Mouse (Mus musculus): ENCODE results near the gene Bcl9l. TPM values are rescaled to one million over a fixed set of nuclear protein-coding genes. Genes with fewer than 3 reads are reported as not detected.

The Bcl9l gene
- polyA plus RNA-seq, 1 experiment from 2014 or later: 9.1 TPM

GRCm38 (mm10) chr9:44551138-44551537 lies 68.5 kb downstream of the Bcl9l start:
- Histone ChIP-seq H3K27ac (no peak overlapping the region), H3K4me1 (replicated peaks; ENCODE audit: insufficient read depth, low read length) (no peaks in the 10 kb centered on the region), H3K4me2 (ENCODE audit: low read length) (no peak overlapping the region), H3K9ac (ENCODE audit: low read depth, low read length) (no peak overlapping the region), H3K9me3 (replicated peaks; ENCODE audit: low read length) (no peaks in the 10 kb centered on the region), H3K4me3 (replicated peaks; ENCODE audit: low read depth, low read length) (no peak overlapping the region), H3K27me3 (ENCODE audit: insufficient read depth, low read length) (no peaks in the 10 kb centered on the region), H3K36me3 (ENCODE audit: insufficient read depth, low read length) (no peaks in the 10 kb centered on the region)
- WGBS: 81% methylated on average over 10 of the region's 10 CpGs
- ATAC-seq (replicated peaks; ENCODE audit: low FRiP score, low read depth): no peak
- no peak for TF ChIP-seq CTCF (IDR thresholded peaks at IDR 0.05; ENCODE audit: low read depth)
- DNase-seq (ENCODE audit: low spot score): no peak

DNA sequence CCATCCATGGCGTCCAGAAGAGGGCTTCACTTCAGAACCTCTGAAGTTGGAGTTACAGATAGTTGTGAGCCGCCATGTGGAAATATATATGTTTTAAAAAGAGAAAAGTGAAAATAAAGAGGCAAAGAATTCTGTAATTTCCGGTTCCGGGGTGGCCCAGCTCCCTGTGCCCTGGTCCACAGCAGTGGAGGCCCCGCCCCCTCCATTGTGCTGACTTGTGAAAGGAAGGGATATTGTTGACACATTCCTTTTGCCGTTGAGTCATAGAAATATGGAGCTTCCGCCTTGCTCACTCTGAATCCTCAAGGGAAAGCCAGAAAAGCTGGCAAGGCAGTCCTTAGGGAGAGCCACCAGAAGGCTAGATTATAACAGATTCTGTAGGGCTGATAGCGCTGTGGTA lies 69.5 kb downstream of the Bcl9l start:
- H3K4me1 ChIP-seq (replicated peaks; ENCODE audit: insufficient read depth, low read length): no peaks in the 10 kb centered on the region
- H3K9me3 ChIP-seq (replicated peaks; ENCODE audit: low read length): no peaks in the 10 kb centered on the region
- WGBS: 76% methylated on average over 8 of the region's 8 CpGs
- H3K4me2 ChIP-seq (ENCODE audit: low read length): no peak overlapping the region
- H3K9ac ChIP-seq (ENCODE audit: low read depth, low read length): no peak overlapping the region
- H3K27me3 ChIP-seq (ENCODE audit: insufficient read depth, low read length): no peaks in the 10 kb centered on the region
- H3K27ac ChIP-seq: no peak overlapping the region
- DNase-seq (ENCODE audit: low spot score) (no peak), ATAC-seq (replicated peaks; ENCODE audit: low FRiP score, low read depth) (no peak)
- no peak overlapping the region for H3K4me3 ChIP-seq (replicated peaks; ENCODE audit: low read depth, low read length)
- no peak for TF ChIP-seq CTCF (IDR thresholded peaks at IDR 0.05; ENCODE audit: low read depth)
- H3K36me3 ChIP-seq (ENCODE audit: insufficient read depth, low read length): no peaks in the 10 kb centered on the region

Other genes starting within 250 kb of the Bcl9l start
- 9.9 and 10.4 TPM in 2 replicates for gene Cbl, start 248.8 kb upstream of the Bcl9l start, polyA plus RNA-seq (2015; fragmentation: Nextera tagmentation; extraction: Ambion mirVana)
- not detected in 2 replicates for gene Ccdc153, start 242.1 kb upstream of the Bcl9l start, polyA plus RNA-seq (2015; fragmentation: Nextera tagmentation; extraction: Ambion mirVana)
- gene Pdzd3, start 231.4 kb upstream of the Bcl9l start, polyA plus RNA-seq (2015; fragmentation: Nextera tagmentation; extraction: Ambion mirVana): 16.0 and 16.7 TPM in 2 replicates
- gene Nlrx1, start 214.2 kb upstream of the Bcl9l start, polyA plus RNA-seq (2015; fragmentation: Nextera tagmentation; extraction: Ambion mirVana): 6.8 and 7.2 TPM in 2 replicates
- gene Abcg4, start 194.2 kb upstream of the Bcl9l start, polyA plus RNA-seq (2015; fragmentation: Nextera tagmentation; extraction: Ambion mirVana): 1.0 and 1.6 TPM in 2 replicates
- 14.9 and 18.5 TPM in 2 replicates for gene Hinfp, start 177.2 kb upstream of the Bcl9l start, polyA plus RNA-seq (2015; fragmentation: Nextera tagmentation; extraction: Ambion mirVana)
- gene C2cd2l, start 162.5 kb upstream of the Bcl9l start, polyA plus RNA-seq (2015; fragmentation: Nextera tagmentation; extraction: Ambion mirVana): 11.6 and 13.0 TPM in 2 replicates
- 32.2 and 33.6 TPM in 2 replicates for gene Dpagt1, start 156.8 kb upstream of the Bcl9l start, polyA plus RNA-seq (2015; fragmentation: Nextera tagmentation; extraction: Ambion mirVana)
- gene H2afx, start 148.1 kb upstream of the Bcl9l start, polyA plus RNA-seq (2015; fragmentation: Nextera tagmentation; extraction: Ambion mirVana): 186 and 205 TPM in 2 replicates
- gene Hmbs, start 138.6 kb upstream of the Bcl9l start, polyA plus RNA-seq (2015; fragmentation: Nextera tagmentation; extraction: Ambion mirVana): 88.2 and 95.8 TPM in 2 replicates
- 30.3 and 31.1 TPM in 2 replicates for gene Vps11, start 121.2 kb upstream of the Bcl9l start, polyA plus RNA-seq (2015; fragmentation: Nextera tagmentation; extraction: Ambion mirVana)
- 22.1 and 25.8 TPM in 2 replicates for gene Hyou1, start 103.3 kb upstream of the Bcl9l start, polyA plus RNA-seq (2015; fragmentation: Nextera tagmentation; extraction: Ambion mirVana)
- gene Slc37a4, start 86.0 kb upstream of the Bcl9l start, polyA plus RNA-seq (2015; fragmentation: Nextera tagmentation; extraction: Ambion mirVana): 88.7 and 101 TPM in 2 replicates
- gene Rps25, start 75.7 kb upstream of the Bcl9l start, polyA plus RNA-seq (2015; fragmentation: Nextera tagmentation; extraction: Ambion mirVana): 2,620 and 2,934 TPM in 2 replicates
- gene Trappc4, start 75.2 kb upstream of the Bcl9l start, polyA plus RNA-seq (2015; fragmentation: Nextera tagmentation; extraction: Ambion mirVana): 130 and 135 TPM in 2 replicates
- gene Ccdc84, start 64.3 kb upstream of the Bcl9l start, polyA plus RNA-seq (2015; fragmentation: Nextera tagmentation; extraction: Ambion mirVana): 25.5 and 29.2 TPM in 2 replicates
- gene Foxr1, start 41.7 kb upstream of the Bcl9l start, polyA plus RNA-seq (2015; fragmentation: Nextera tagmentation; extraction: Ambion mirVana): not detected in 2 replicates
- 19.9 and 27.8 TPM in 2 replicates for gene Upk2, start 27.8 kb upstream of the Bcl9l start, polyA plus RNA-seq (2015; fragmentation: Nextera tagmentation; extraction: Ambion mirVana)
- 0.05 TPM in 1 of 2 replicates, not detected in the other for gene Cxcr5, start 79.1 kb downstream of the Bcl9l start, polyA plus RNA-seq (2015; fragmentation: Nextera tagmentation; extraction: Ambion mirVana)
- gene Ddx6, start 122.1 kb downstream of the Bcl9l start, polyA plus RNA-seq (2015; fragmentation: Nextera tagmentation; extraction: Ambion mirVana): 13.8 and 14.9 TPM in 2 replicates
- gene Treh, start 190.4 kb downstream of the Bcl9l start, polyA plus RNA-seq (2015; fragmentation: Nextera tagmentation; extraction: Ambion mirVana): 1.5 and 2.2 TPM in 2 replicates

All from kidney, postnatal 0 days (tissue).